Mouse (Mus musculus): ENCODE results near the gene Ssbp3. TPM values are rescaled to one million over a fixed set of nuclear protein-coding genes. Genes with fewer than 3 reads are reported as not detected.
A peak's percentile ranks its signal among the peaks of the same experiment; 100 is the strongest.

Gene Ssbp3
- total RNA-seq, 2 experiments from 2014 or later, result 41.6 to 49.9 TPM

- no peak for DNase-seq
- intact Hi-C loops (cut with DNase I), result no loop called here
Measured at GRCm38 (mm10) chr4:106902157-106902556, 8.3 kb upstream of the Ssbp3 start.

- intact Hi-C loops (cut with DNase I), result loop anchor here (5.0 kb wide), 1 partner anchor 44 kb away; no protein-coding TSS in a partner anchor
- DNase-seq, result no peak
Measured at GRCm38 (mm10) chr4:106905898-106906297, 4.6 kb upstream of the Ssbp3 start.

GRCm38 (mm10) chr4:106907701-106908425, 2.6 kb upstream of the Ssbp3 start:
- peak; percentile 61 to 67 for DNase-seq
- intact Hi-C loops (cut with DNase I), result loop anchor here (2.0 to 5.0 kb wide), 2 partner anchors 46 to 257 kb away; no protein-coding TSS in a partner anchor

GRCm38 (mm10) chr4:106908426-106908809, 2.1 kb upstream of the Ssbp3 start:
- DNase-seq, result peak; percentile 65 to 71
- intact Hi-C loops (cut with DNase I), result loop anchor here (2.0 to 5.0 kb wide), 2 partner anchors 46 to 256 kb away; no protein-coding TSS in a partner anchor

- DNase-seq, result peak; percentile 81 to 83
- intact Hi-C loops (cut with DNase I), result loop anchor here (2.0 to 5.0 kb wide), 2 partner anchors 47 to 256 kb away; no protein-coding TSS in a partner anchor
Measured at GRCm38 (mm10) chr4:106908950-106909751, 1.4 kb upstream of the Ssbp3 start.

- intact Hi-C loops (cut with DNase I), result loop anchor here (1.0 to 5.0 kb wide), 4 partner anchors 47 to 255 kb away; partner anchors contain the start of genes Cyb5rl and Mrpl37
- DNase-seq, result no peak
Measured at GRCm38 (mm10) chr4:106909797-106910196, 704 bp upstream of the Ssbp3 start.

- DNase-seq, result peak; percentile 94 to 96
- intact Hi-C loops (cut with DNase I), result loop anchor here (5.0 kb wide), 1 partner anchor 156 kb away; the partner anchor contains the start of genes Cyb5rl and Mrpl37
Measured at GRCm38 (mm10) chr4:106911246-106911801, 823 bp downstream of the Ssbp3 start.

GRCm38 (mm10) chr4:106911951-106912688, 1.6 kb downstream of the Ssbp3 start:
- intact Hi-C loops (cut with DNase I), result loop anchor here (1.0 to 5.0 kb wide), 2 partner anchors 76 to 155 kb away; partner anchors contain the start of genes Cyb5rl and Mrpl37
- DNase-seq, result peak; percentile 43 to 51

- intact Hi-C loops (cut with DNase I), result loop anchor here (1.0 to 5.0 kb wide), 2 partner anchors 76 to 155 kb away; partner anchors contain the start of genes Cyb5rl and Mrpl37
- DNase-seq, result no peak
Measured at GRCm38 (mm10) chr4:106912689-106913041, 2.2 kb downstream of the Ssbp3 start.

- intact Hi-C loops (cut with DNase I), result loop anchor here (5.0 kb wide), 1 partner anchor 154 kb away; the partner anchor contains the start of genes Cyb5rl and Mrpl37
- DNase-seq, result peak; percentile 52 to 54
Measured at GRCm38 (mm10) chr4:106913411-106914049, 3.0 kb downstream of the Ssbp3 start.

GRCm38 (mm10) chr4:106915265-106915664, 4.8 kb downstream of the Ssbp3 start:
- intact Hi-C loops (cut with DNase I), result no loop called here
- DNase-seq, result no peak

- intact Hi-C loops (cut with DNase I), result no loop called here
- DNase-seq, result no peak
Measured at GRCm38 (mm10) chr4:106918263-106918662, 7.8 kb downstream of the Ssbp3 start.

- DNase-seq, result no peak
- intact Hi-C loops (cut with DNase I), result no loop called here
Measured at GRCm38 (mm10) chr4:106920119-106920518, 9.6 kb downstream of the Ssbp3 start.

GRCm38 (mm10) chr4:106921375-106922336, 11.2 kb downstream of the Ssbp3 start:
- DNase-seq, result peak in 1 of 2 experiments; percentile 39

GRCm38 (mm10) chr4:106922919-106923318, 12.4 kb downstream of the Ssbp3 start:
- intact Hi-C loops (cut with DNase I), result no loop called here
- DNase-seq, result no peak

More at GRCm38 (mm10) chr4:106921375-106922336, 11.2 kb downstream of the Ssbp3 start:
- intact Hi-C loops (cut with DNase I), result no loop called here

- no peak for DNase-seq
- intact Hi-C loops (cut with DNase I), result no loop called here
Measured at GRCm38 (mm10) chr4:106924175-106924574, 13.7 kb downstream of the Ssbp3 start.

GRCm38 (mm10) chr4:106924888-106925287, 14.4 kb downstream of the Ssbp3 start:
- intact Hi-C loops (cut with DNase I), result no loop called here
- no peak for DNase-seq

- intact Hi-C loops (cut with DNase I), result no loop called here
- DNase-seq, result no peak
Measured at GRCm38 (mm10) chr4:106926401-106926800, 15.9 kb downstream of the Ssbp3 start.
